Mouse (Mus musculus): ENCODE measurements around the gene Aqp5. TPM values are rescaled to one million over a fixed set of nuclear protein-coding genes. Genes with fewer than 3 reads are reported as not detected.
A peak's percentile ranks its signal among the peaks of the same experiment; 100 is the strongest.

Aqp5 gene
- polyA plus RNA-seq, 2 experiments, result 0.07 TPM; not detected in 1

DNA sequence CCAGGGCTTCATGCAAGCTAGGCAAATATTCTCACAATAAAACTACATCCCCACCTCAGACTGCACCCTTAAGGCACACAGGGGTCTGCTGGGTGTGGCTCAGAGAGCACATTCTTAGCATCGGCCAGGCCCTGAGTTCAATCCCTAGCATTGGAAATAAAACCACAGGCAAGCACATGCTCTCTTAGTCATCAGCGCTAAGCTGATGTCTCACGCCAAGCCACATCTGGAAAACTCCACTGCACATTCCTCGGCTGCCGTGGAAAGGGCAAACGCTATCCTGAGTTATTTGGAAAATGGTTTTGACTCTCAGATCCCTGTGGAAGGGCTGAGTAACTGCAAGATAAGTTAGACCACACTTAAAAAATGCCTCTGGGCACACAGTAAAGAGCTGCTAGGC lies 36.8 kb upstream of the Aqp5 start:
- Histone ChIP-seq H3K27ac (no peak overlapping the region), H3K4me2 (ENCODE audit: low read depth) (no peak overlapping the region), H3K36me3 (replicated peaks; ENCODE audit: control insufficient read depth, insufficient read depth, low read depth) (no peaks in the 10 kb centered on the region), H3K9ac (replicated peaks) (no peak overlapping the region), H3K4me3 (ENCODE audit: insufficient read depth in 1 of 2, low read depth in 2 of 2, low read length in 2 of 2) (no peak overlapping the region), H3K9me3 (ENCODE audit: control insufficient read depth, low read length) (no peaks in the 10 kb centered on the region), H3K27me3 (ENCODE audit: control insufficient read depth, insufficient read depth, low read length) (no peaks in the 10 kb centered on the region), H3K4me1 (replicated peaks; ENCODE audit: control insufficient read depth in 2 of 2, insufficient read depth in 2 of 2, low read length in 1 of 2) (no peaks in the 10 kb centered on the region)
- 65% methylated on average over 6 of the region's 6 CpGs for WGBS (ENCODE audit: insufficient replicate concordance)
- TF ChIP-seq EP300 (IDR thresholded peaks at IDR 0.05; ENCODE audit: low read depth), result no peak
- TF ChIP-seq CTCF (IDR thresholded peaks at IDR 0.05; ENCODE audit: low read depth), result no peak
- DNase-seq (ENCODE audit: low read depth in 3 of 3, low spot score in 3 of 3) (no peak), ATAC-seq (ENCODE audit: insufficient read depth) (no peak)

DNA sequence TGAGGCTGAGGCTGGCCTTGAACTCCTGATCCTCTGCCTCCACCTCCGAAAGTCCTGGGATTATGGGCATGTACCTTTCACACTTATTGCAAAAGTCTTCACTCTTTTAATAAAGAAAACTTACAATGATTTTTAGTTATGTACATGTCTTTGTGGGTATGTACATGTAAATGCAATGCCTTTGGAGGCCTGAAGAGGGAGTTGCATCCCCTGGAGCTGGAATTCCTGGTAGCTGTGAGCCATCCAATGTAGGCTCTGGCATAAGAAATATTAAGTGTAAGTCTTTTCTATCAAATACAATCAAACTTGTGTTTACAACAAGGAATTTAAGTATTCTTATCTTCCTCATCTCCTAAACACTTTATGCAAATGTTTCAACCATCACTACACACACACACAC lies 31.6 kb upstream of the Aqp5 start:
- no peak overlapping the region for H3K4me2 ChIP-seq (ENCODE audit: low read depth)
- H3K9me3 ChIP-seq (ENCODE audit: control insufficient read depth, low read length), result no peaks in the 10 kb centered on the region
- no peak overlapping the region for H3K9ac ChIP-seq (replicated peaks)
- no peak overlapping the region for H3K27ac ChIP-seq
- no peak overlapping the region for H3K4me3 ChIP-seq (ENCODE audit: insufficient read depth in 1 of 2, low read depth in 2 of 2, low read length in 2 of 2)
- DNase-seq (ENCODE audit: low read depth in 3 of 3, low spot score in 3 of 3) (no peak), ATAC-seq (ENCODE audit: insufficient read depth) (no peak)
- no peaks in the 10 kb centered on the region for H3K27me3 ChIP-seq (ENCODE audit: control insufficient read depth, insufficient read depth, low read length)
- TF ChIP-seq EP300 (IDR thresholded peaks at IDR 0.05; ENCODE audit: low read depth) (no peak), CTCF (IDR thresholded peaks at IDR 0.05; ENCODE audit: low read depth) (peak; percentile 13; the same call in 1 of the 2 replicates)
- no peaks in the 10 kb centered on the region for H3K4me1 ChIP-seq (replicated peaks; ENCODE audit: control insufficient read depth in 2 of 2, insufficient read depth in 2 of 2, low read length in 1 of 2)
- H3K36me3 ChIP-seq (replicated peaks; ENCODE audit: control insufficient read depth, insufficient read depth, low read depth), result no peaks in the 10 kb centered on the region
- 47% methylated on average over 1 of the region's 1 CpGs for WGBS (ENCODE audit: insufficient replicate concordance)

- no peaks in the 10 kb centered on the region for H3K36me3 ChIP-seq (replicated peaks; ENCODE audit: control insufficient read depth, insufficient read depth, low read depth)
- H3K9ac ChIP-seq (replicated peaks), result no peak overlapping the region
- H3K9me3 ChIP-seq (ENCODE audit: control insufficient read depth, low read length), result no peaks in the 10 kb centered on the region
- DNase-seq (ENCODE audit: low read depth in 3 of 3, low spot score in 3 of 3) (no peak), ATAC-seq (ENCODE audit: insufficient read depth) (no peak)
- 63% methylated on average over 10 of the region's 10 CpGs for WGBS (ENCODE audit: insufficient replicate concordance)
- H3K4me1 ChIP-seq (replicated peaks; ENCODE audit: control insufficient read depth in 2 of 2, insufficient read depth in 2 of 2, low read length in 1 of 2), result no peaks in the 10 kb centered on the region
- no peak overlapping the region for H3K27ac ChIP-seq
- H3K4me3 ChIP-seq (ENCODE audit: insufficient read depth in 1 of 2, low read depth in 2 of 2, low read length in 2 of 2), result no peak overlapping the region
- TF ChIP-seq CTCF (IDR thresholded peaks at IDR 0.05; ENCODE audit: low read depth) (no peak), EP300 (IDR thresholded peaks at IDR 0.05; ENCODE audit: low read depth) (no peak)
- no peaks in the 10 kb centered on the region for H3K27me3 ChIP-seq (ENCODE audit: control insufficient read depth, insufficient read depth, low read length)
- no peak overlapping the region for H3K4me2 ChIP-seq (ENCODE audit: low read depth)
Measured at GRCm38 (mm10) chr15:99560246-99560645, 30.3 kb upstream of the Aqp5 start.

GRCm38 (mm10) chr15:99567371-99567770 lies 23.2 kb upstream of the Aqp5 start:
- Histone ChIP-seq H3K9ac (replicated peaks) (no peak overlapping the region), H3K36me3 (replicated peaks; ENCODE audit: control insufficient read depth, insufficient read depth, low read depth) (no peaks in the 10 kb centered on the region), H3K27ac (no peak overlapping the region), H3K9me3 (ENCODE audit: control insufficient read depth, low read length) (no peaks in the 10 kb centered on the region), H3K4me2 (ENCODE audit: low read depth) (no peak overlapping the region), H3K4me3 (ENCODE audit: insufficient read depth in 1 of 2, low read depth in 2 of 2, low read length in 2 of 2) (no peak overlapping the region), H3K27me3 (ENCODE audit: control insufficient read depth, insufficient read depth, low read length) (no peaks in the 10 kb centered on the region), H3K4me1 (replicated peaks; ENCODE audit: control insufficient read depth in 2 of 2, insufficient read depth in 2 of 2, low read length in 1 of 2) (no peaks in the 10 kb centered on the region)
- no peak for DNase-seq (ENCODE audit: low read depth in 3 of 3, low spot score in 3 of 3)
- 60% methylated on average over 4 of the region's 4 CpGs for WGBS (ENCODE audit: insufficient replicate concordance)
- ATAC-seq (ENCODE audit: insufficient read depth), result no peak
- TF ChIP-seq CTCF (IDR thresholded peaks at IDR 0.05; ENCODE audit: low read depth), result no peak
- TF ChIP-seq EP300 (IDR thresholded peaks at IDR 0.05; ENCODE audit: low read depth), result no peak

DNA sequence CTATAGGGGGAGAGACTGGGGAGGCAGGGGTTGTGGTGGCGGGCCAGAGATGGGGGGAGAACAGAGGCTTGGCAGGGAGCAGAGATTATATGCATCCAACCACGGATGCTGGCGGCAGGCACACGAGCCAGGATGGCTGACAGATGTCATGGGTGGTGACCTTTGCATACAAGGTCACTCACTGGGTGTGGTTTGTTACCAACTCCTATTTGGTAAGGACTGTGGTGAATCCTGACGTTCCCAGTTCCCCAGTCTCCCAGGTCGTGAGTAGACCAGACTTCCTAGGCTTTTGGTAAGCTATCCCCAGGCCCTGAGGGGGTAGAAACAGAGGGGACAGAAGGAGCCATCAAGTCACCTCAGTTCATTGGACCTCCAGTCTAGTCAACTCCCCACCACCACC lies 21.9 kb upstream of the Aqp5 start:
- 51% methylated on average over 6 of the region's 6 CpGs for WGBS (ENCODE audit: insufficient replicate concordance)
- Histone ChIP-seq H3K27me3 (ENCODE audit: control insufficient read depth, insufficient read depth, low read length) (no peaks in the 10 kb centered on the region), H3K9ac (replicated peaks) (no peak overlapping the region), H3K36me3 (replicated peaks; ENCODE audit: control insufficient read depth, insufficient read depth, low read depth) (no peaks in the 10 kb centered on the region), H3K4me2 (ENCODE audit: low read depth) (no peak overlapping the region), H3K4me3 (ENCODE audit: insufficient read depth in 1 of 2, low read depth in 2 of 2, low read length in 2 of 2) (no peak overlapping the region), H3K9me3 (ENCODE audit: control insufficient read depth, low read length) (no peaks in the 10 kb centered on the region), H3K4me1 (replicated peaks; ENCODE audit: control insufficient read depth in 2 of 2, insufficient read depth in 2 of 2, low read length in 1 of 2) (no peaks in the 10 kb centered on the region), H3K27ac (no peak overlapping the region)
- no peak for ATAC-seq (ENCODE audit: insufficient read depth)
- no peak for DNase-seq (ENCODE audit: low read depth in 3 of 3, low spot score in 3 of 3)
- TF ChIP-seq EP300 (IDR thresholded peaks at IDR 0.05; ENCODE audit: low read depth) (no peak), CTCF (IDR thresholded peaks at IDR 0.05; ENCODE audit: low read depth) (no peak)

All from liver, embryonic 14.5 days (tissue).